Mouse (Mus musculus) retina, adult 2 months (tissue): Measurements from ENCODE around the gene Tbc1d13.
A peak's percentile ranks its signal among the peaks of the same experiment; 100 is the strongest.
"Not testable (repeated sequence)": the region's sequence is repeated elsewhere in the genome, so short reads cannot be mapped to it uniquely, and the experiment has no call there.

ENCODE experiments used
- DNase-seq: peaks from one replicate; pipeline ENCODE4 v3.0.0-alpha.2; 2012; ENCODE audit warnings: low read depth, low spot score

The Tbc1d13 gene

DNA sequence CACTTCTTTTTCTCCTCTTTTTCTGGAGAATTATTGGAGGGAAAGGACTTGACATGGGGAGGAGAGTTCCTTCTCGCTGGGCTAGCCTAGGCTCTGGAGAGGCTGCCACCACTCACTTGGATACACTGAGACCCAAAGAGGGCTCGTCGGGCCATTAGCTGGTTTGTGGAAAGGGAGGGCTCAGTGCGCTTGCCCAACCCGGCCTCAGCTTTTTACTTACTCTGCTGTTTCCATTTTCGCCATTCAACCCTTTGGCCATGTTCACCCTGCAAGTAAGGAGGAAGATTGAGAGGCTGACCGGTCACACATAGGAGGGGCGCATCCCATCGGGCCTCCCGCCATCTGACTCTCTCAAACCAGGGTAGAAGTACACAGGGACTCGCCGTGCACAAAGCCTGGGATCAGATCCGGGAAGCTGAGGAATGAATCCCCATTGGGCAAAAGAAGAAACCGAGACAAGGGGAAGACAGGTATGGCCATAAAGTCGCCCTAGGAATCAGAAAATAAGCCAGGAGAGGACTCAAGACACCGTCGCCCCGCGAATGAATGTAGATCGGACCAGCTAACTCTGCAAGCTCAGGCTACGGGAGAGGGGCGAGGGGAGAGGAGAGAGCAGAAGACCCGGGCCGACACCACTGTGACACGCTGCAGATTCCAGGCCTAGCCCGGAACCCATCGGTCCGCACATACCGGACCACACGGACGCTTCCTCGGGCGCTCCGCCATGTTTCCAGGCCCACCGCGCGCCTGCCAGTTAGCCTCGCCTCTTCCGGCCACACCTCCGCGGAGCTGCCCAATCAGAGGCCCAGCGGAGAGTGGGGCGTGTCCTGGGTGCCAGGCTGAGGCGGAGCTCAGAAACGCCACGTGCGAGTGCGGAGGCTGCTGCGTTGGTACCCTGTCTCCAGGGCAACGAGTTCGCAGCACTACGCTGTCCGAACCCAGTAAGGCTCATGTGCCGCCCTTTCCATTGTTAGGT, 44.4 kb downstream of the Tbc1d13 start, which contains the start of gene Spout1:
Gene Spout1 (minus strand): TSS at position 760 of the 976 bp plus-strand sequence.
- peak; percentile 82 for DNase-seq

DNA sequence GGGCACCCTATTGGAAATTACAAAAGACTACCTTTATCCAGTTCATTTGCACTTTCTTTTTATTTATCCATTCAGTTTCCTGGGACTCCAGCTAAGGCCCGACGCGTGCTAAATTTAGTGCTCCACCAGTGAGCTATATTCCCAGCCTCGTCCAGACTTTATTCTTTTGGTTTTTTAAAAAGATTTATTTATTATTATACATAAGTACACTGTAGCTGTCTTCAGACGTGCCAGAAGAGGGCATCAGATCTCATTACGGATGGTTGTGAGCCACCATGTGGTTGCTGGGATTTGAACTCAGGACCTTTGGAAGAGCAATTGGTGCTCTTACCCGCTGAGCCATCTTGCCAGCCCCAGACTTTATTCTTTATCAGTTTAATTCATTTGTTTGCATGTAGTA, 45.2 kb downstream of the Tbc1d13 start:
- not testable (repeated sequence) for DNase-seq

DNA sequence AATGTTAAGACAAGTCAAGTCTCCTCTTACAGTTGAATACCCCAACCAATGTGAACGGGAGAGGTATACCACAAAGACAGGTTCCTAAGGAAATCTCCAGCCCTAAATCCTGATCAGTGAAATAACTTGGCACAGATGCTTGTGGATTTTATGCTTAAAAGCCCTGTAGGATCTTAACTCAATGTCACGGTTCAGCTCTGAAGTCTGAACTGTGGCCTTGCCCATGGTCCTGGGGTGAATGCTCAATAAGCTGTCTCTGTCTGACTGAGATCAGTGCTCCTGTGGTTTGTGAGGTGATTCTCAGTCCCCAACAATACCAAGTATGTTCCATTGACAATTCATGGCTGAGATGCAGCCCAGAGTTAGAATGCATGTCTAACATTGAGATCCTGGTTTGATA, 48.9 kb downstream of the Tbc1d13 start:
- no peak for DNase-seq

DNA sequence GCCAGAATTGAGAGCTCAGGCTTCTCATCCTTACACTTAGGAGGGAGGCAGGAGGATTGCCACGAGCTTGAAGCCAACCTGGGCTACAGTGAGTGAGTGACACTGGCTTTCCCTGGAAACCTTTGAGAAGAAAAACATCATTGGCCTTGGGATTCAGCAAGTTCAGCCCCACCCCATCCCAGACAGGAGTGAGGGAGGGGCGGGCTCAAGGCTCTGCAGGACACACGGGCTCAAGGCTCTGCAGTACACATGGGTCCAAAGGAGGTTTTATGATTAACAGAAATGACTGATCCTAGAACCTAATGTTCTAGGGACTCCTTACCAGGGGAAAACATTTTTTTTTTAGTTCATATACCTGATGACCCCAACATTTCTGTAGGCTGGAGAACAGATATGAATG, 50.2 kb downstream of the Tbc1d13 start:
- DNase-seq: no peak

DNA sequence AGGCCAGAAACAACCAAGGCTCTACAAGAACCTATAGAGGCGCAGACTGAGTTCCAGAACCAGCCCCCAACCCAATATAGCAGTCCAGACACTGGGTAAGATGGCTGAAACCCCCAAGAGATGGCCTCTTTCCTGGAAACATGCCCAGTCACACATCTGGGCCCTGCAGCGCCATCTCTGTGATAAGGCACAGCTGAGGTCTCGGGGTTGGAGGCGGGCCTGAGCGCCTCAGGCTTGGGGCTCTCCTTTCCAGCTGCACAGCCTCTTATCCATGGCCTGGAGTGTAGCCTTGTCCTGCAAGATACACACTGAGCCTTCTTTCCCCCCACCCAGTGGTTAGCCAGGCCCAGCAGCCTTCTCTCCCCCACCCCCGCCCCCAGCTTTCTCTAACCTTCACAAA, 51.7 kb downstream of the Tbc1d13 start:
- no peak for DNase-seq

DNA sequence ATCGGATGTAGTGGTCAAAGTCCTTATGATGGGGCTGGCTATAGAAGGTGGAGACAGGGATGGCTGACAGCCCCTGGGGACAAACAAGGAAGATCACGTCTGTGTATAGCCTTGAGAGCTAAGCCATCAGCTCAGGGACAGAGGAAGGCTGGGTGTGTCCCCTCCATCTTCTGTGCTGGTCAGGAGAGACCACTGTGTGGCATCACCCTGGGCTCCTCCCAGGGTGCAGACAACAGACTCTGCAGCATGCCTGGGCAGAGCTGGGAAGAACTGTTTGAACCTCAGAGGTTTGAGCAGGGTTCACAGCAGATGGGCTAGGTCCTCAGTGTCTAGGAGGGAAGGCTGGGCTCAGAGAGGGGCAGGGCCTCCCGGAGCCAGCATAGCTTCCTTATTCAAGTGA, 52.1 kb downstream of the Tbc1d13 start:
- DNase-seq: no peak

DNA sequence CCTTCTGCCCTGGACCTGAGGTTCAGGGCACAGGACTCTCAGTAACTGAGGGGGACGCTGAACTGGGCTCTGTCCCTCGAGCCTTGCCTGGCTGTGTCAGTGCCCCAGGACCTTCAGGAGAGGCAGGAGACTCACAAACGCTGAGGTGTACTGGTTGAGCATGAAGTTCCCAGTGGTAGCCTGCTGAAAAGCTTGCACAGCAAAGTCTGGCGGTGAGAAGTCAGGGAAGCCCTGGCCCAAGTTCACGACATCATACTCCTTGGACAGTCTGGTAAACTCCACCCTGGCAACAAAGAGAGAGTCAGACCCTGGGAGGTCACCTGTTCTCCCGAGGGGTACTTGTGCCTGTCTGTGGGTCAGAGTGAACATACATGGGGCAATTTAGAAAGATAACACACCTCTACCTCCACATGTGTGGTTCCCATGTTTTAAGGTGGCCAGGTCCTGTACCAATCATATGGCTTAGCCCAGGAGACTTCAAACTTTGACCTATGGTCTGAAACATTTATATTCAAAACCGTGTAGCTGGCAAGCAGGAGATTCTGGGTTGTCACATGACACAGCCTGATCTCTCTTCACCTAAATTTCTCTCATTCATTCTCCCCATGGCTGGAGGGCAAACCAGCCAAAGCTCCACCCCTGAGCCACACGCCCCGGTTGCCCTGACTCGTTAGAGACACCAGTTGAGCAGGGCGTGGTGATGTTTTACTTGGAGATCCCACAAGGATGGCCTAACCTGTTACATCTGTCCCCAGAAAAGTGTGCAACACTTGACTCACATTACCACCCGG, 58.4 kb downstream of the Tbc1d13 start:
- DNase-seq: no peak

DNA sequence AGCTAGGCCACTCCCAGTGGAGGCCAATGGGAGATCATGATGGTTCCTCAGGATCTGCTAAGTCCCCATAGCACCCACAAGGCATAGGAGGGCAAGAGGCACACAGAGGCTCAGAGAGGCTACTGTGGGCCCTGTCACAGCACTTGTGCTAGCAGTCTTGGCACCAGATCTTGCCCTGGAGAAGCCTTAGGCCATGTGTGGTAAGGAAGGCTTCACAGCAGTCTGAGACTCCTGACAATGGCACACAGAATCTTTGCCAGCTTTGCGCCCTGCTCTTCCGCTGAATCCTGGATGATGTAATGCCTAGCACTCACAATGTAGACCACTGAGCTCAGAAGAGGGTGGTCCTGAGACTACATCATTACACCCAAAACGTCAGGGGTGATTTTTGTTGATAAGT, 61.1 kb downstream of the Tbc1d13 start:
- DNase-seq: no peak

DNA sequence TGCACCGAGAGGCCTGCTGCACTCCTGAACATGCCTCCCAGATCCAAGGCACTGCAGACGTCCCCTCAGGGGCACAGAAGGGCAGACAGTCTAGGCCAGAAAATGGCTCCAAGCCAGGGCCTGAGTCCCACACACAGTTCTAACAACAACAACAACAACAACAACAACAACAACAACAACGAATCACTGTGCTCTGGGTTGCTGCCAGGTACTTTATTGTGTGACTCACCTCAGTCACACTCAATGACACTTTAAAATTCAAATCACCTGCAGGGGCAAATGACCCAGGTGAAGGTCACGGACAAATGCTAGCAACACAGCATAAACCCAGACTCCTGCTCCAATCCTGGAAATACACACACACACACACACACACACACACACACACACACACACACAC, 64.5 kb downstream of the Tbc1d13 start:
- no peak for DNase-seq

DNA sequence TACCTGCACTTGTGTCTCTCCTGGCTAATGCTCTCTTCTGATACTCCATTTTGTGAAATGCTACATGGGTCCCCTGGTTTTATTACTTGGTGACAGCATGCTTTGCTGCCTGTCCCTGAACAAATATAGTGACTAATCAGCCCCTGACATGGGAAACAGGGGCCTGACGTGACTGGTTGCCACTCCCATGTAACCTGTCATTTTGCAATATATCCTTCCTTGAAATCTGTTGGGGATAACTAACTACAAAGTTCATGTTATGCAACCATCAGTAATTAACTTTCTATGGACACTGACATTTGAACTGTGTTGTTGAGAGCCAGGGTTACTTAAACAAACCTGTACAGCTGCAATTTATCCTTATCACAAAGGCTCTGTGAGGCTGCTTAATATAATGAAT, 66.4 kb downstream of the Tbc1d13 start:
- no peak for DNase-seq

DNA sequence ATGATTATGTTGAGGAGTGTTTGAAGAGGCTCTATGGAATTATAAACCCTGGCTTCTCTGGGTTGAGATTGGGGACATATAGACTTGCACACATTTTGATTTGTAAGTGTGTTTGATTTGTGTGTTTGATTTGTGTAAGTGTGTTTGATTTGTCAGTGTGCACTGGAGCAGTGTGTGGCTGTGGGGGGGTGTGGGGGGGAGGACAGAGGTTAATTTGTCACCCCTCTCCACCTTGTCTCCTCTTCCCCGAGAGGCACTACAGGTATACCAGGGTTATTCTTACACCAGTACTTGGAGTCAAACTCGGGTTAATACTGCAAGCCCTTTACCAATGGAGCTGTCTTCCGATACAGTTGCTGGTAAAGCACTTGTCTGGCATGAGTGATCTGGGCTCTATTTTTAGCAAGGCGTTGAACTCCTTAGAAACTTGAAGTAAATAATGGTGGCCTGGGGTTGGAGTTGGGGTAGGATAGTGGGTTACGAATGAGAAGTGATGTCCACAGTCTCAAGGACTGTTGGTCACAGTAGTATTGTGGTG, 66.9 kb downstream of the Tbc1d13 start:
- no peak for DNase-seq
